Mouse (Mus musculus) testis, adult 2 months (tissue): ENCODE results near the gene Ap1m1.

Experiments used
- CTCF ChIP-seq: fragments of 200-500 bp; IDR thresholded peaks from 2 replicates; pipeline ENCODE4 v1.5.1; 2012; ENCODE audit warnings: low read depth, mild to moderate bottlenecking, inconsistent platforms, low read length, moderate library complexity; ENCODE audit not compliant: control insufficient read depth, insufficient read depth, insufficient replicate concordance
- POLR2A ChIP-seq: fragments of 200-500 bp; IDR thresholded peaks from 2 replicates; pipeline ENCODE4 v1.6.1; 2012; ENCODE audit warnings: low read depth, mild to moderate bottlenecking, inconsistent platforms, low read length, moderate library complexity; ENCODE audit not compliant: control insufficient read depth

GRCm38 (mm10) chr8:72298928-72299327, 59.1 kb downstream of the Ap1m1 start:
- TF ChIP-seq CTCF (no peak), POLR2A (no peak)
